Mouse (Mus musculus) myocyte (in vitro differentiated cells): ENCODE results near the gene Tln2. TPM values are rescaled to one million over a fixed set of nuclear protein-coding genes. Genes with fewer than 3 reads are reported as not detected.

Experiments used
- H3K27me3 ChIP-seq: one replicate; pipeline ENCODE4 v1.6.1; 2011; ENCODE audit not compliant: control insufficient read depth, insufficient read depth, insufficient read length
- H3K36me3 ChIP-seq: one replicate; pipeline ENCODE4 v1.6.1; 2011; ENCODE audit not compliant: control insufficient read depth, insufficient read depth
- H3K4me2 ChIP-seq: one replicate; pipeline ENCODE4 v1.6.1; 2011; ENCODE audit warnings: low read depth, control low read depth
- H3K4me3 ChIP-seq: one replicate; pipeline ENCODE4 v1.5.1; 2011; ENCODE audit warnings: mild to moderate bottlenecking, control low read depth, moderate library complexity
- H3K79me2 ChIP-seq: one replicate; pipeline ENCODE4 v1.6.1; 2011; ENCODE audit not compliant: control insufficient read depth, insufficient read depth
- H3ac ChIP-seq: one replicate; pipeline ENCODE4 v1.6.1; 2011; ENCODE audit not compliant: control insufficient read depth, insufficient read length
- CEBPB ChIP-seq: IDR thresholded peaks from 2 replicates; pipeline ENCODE4 v1.6.1; 2011; ENCODE audit warnings: mild to moderate bottlenecking, moderate library complexity; ENCODE audit not compliant: poor library complexity, insufficient read depth, severe bottlenecking
- E2F4 ChIP-seq: IDR thresholded peaks from one replicate; pipeline ENCODE4 v1.6.1; 2011; ENCODE audit warnings: mild to moderate bottlenecking, control low read depth, moderate library complexity; ENCODE audit not compliant: insufficient read depth
- MAX ChIP-seq: IDR thresholded peaks from one replicate; pipeline ENCODE4 v1.6.1; 2011; ENCODE audit warnings: low read depth, mild to moderate bottlenecking, control low read depth
- MYOD1 ChIP-seq, 3 experiments: IDR thresholded peaks; one replicate each; pipeline ENCODE4 v1.6.1; 2011; ENCODE audit warnings: control low read depth in 2 of 3, low read depth in 2 of 3, mild to moderate bottlenecking in 2 of 3, moderate library complexity in 1 of 3; ENCODE audit not compliant: insufficient read length in 2 of 3, control insufficient read depth in 1 of 3
- MYOG ChIP-seq, 3 experiments: IDR thresholded peaks; one replicate each; pipeline ENCODE4 v1.6.1; 2011; ENCODE audit warnings: control low read depth in 2 of 3, low read depth in 2 of 3, mild to moderate bottlenecking in 2 of 3; ENCODE audit not compliant: insufficient read length in 2 of 3, control insufficient read depth in 1 of 3, insufficient read depth in 1 of 3
- POLR2A ChIP-seq: IDR thresholded peaks from one replicate; pipeline ENCODE4 v1.6.1; 2011; ENCODE audit warnings: low read depth, mild to moderate bottlenecking, control low read depth, moderate library complexity; ENCODE audit not compliant: insufficient read length
- POLR2AphosphoS2 ChIP-seq: IDR thresholded peaks from one replicate; pipeline ENCODE4 v1.6.1; 2011; ENCODE audit warnings: low read depth, control low read depth; ENCODE audit not compliant: insufficient read length
- REST ChIP-seq: IDR thresholded peaks from one replicate; pipeline ENCODE4 v1.6.1; 2011; ENCODE audit warnings: mild to moderate bottlenecking, control low read depth, moderate library complexity; ENCODE audit not compliant: insufficient read depth, insufficient read length
- SRF ChIP-seq: IDR thresholded peaks from one replicate; pipeline ENCODE4 v1.6.1; 2011; ENCODE audit warnings: low read depth; ENCODE audit not compliant: control insufficient read depth, insufficient read length
- TCF12 ChIP-seq: IDR thresholded peaks from one replicate; pipeline ENCODE4 v1.6.1; 2011; ENCODE audit warnings: mild to moderate bottlenecking, control low read depth; ENCODE audit not compliant: poor library complexity, insufficient read depth, severe bottlenecking
- TCF3 ChIP-seq: IDR thresholded peaks from one replicate; pipeline ENCODE4 v1.6.1; 2011; ENCODE audit warnings: low read depth, control low read depth; ENCODE audit not compliant: insufficient read length
- USF1 ChIP-seq: IDR thresholded peaks from one replicate; pipeline ENCODE4 v1.6.1; 2011; ENCODE audit warnings: low read depth, mild to moderate bottlenecking, control low read depth, moderate library complexity
- polyA plus RNA-seq: library from polyadenylated mRNA; unstranded; fragments of >200 nt; fragmentation: generic; extraction: Trizol; gene quantifications from one replicate; pipeline ENCODE4 v1.2.1, GENCODE M21; 2012; ENCODE audit warnings: missing spikeins

Gene Tln2
- polyA plus RNA-seq, 1 experiment: 28.6 TPM

DNA sequence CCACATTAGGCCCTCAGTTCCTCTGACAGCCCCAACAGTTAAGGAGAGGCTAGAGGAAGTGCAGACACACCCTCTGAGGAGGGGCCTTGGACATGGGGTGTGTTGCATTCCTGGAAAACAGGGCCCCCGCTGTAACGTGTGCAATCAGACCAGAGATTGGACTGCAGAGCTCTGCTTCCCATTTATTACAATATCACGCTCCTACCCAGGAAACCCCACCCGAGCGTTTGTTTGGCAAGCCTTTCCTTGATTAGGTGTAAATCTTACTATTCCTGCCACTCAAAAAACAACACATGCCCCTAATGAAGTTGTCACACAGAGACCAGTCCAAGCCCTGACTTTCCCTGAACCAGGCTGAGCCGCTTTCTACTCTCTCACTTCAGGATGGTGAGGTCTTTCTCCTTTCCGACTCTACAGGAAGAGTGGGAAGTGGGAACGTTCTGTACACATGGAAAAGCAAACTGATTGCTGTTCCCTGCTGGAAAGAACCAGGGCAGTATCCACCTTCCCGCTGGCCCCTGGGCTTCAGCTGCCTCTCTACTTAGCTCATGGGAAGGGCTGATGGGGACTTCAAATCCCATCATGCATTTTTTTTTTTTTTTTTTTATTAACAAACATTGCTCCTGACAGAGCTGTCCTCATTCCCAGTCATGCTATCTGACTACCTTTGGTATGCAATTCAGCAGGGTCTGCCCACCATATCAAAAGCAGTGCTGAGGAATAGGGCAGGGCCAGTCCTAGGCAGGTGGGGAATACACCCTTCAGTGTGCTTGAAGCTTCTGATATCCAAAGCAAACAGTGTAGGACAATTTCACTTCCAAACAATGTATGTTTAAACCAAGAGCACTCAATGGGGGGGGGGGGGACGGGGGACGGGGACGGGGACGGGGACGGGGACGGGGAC is 74.1 kb downstream of the Tln2 start:
- TF ChIP-seq POLR2A (no peak), MYOD1 (IDR thresholded peaks at IDR 0.05; ENCODE audit: control insufficient read depth in 1 of 3, insufficient read length in 2 of 3, low read depth in 2 of 3) (no peak), TCF3 (no peak), TCF12 (no peak), POLR2AphosphoS2 (no peak), REST (no peak), SRF (no peak), E2F4 (no peak), USF1 (no peak), MYOG (IDR thresholded peaks at IDR 0.05; ENCODE audit: control insufficient read depth in 1 of 3, insufficient read depth in 1 of 3, insufficient read length in 2 of 3, low read depth in 2 of 3) (no peak), CEBPB (no peak), MAX (no peak)
- Histone ChIP-seq H3K4me3 (no peak overlapping the region), H3K27me3 (no peaks in the 10 kb centered on the region), H3ac (no peak overlapping the region), H3K36me3 (no peaks in the 10 kb centered on the region), H3K4me2 (no peak overlapping the region), H3K79me2 (no peaks in the 10 kb centered on the region)

DNA sequence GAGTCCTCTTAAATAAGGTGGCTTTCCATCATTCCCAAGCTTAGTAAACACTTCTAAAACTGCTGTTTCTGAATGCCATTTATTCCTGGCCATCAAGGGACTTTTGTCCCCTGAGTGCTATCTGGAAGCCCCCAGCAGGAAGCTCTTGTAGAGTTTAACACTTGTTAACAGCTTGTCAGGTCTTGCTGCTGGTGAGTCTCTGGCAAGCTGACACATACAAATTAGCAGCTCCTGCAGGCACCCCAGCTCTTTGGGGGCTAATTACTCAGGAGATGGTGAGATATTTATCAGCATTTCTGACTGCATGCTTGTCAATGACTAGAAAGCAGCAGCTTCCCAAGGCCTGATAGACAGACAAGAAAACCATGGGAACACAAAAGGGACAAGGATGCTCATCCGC is 77.2 kb downstream of the Tln2 start:
- H3K36me3 ChIP-seq: no peaks in the 10 kb centered on the region
- no peaks in the 10 kb centered on the region for H3K79me2 ChIP-seq
- no peaks in the 10 kb centered on the region for H3K27me3 ChIP-seq
- H3K4me2 ChIP-seq: no peak overlapping the region
- no peak overlapping the region for H3ac ChIP-seq
- H3K4me3 ChIP-seq: no peak overlapping the region
- TF ChIP-seq MYOG (IDR thresholded peaks at IDR 0.05; ENCODE audit: control insufficient read depth in 1 of 3, insufficient read depth in 1 of 3, insufficient read length in 2 of 3, low read depth in 2 of 3) (no peak), USF1 (no peak), TCF3 (no peak), POLR2A (no peak), E2F4 (no peak), MAX (no peak), MYOD1 (IDR thresholded peaks at IDR 0.05; ENCODE audit: control insufficient read depth in 1 of 3, insufficient read length in 2 of 3, low read depth in 2 of 3) (no peak), SRF (no peak), TCF12 (no peak), REST (no peak), POLR2AphosphoS2 (no peak), CEBPB (no peak)

DNA sequence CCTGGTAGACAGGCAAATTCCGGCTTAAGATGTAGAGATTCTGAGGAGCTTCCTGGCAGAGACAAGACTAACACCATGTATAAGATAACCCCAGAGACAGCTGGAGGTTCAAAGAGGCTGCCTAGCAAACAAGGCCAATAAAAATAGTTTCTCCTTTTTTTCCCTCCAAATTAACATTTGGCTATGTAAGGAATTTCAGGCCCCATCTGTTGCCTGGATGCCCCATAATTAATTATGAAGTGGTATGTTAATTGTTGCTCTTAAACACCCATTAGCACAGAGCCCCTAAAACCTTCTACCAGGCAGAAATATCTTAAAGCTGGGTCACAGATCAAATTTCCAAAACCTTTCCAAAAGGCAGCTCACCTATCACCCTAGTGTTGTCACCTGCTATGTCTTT is 77.7 kb downstream of the Tln2 start:
- no peak for TF ChIP-seq CEBPB
- no peak for TF ChIP-seq POLR2AphosphoS2
- Histone ChIP-seq H3K27me3 (no peaks in the 10 kb centered on the region), H3ac (no peak overlapping the region), H3K4me2 (no peak overlapping the region), H3K36me3 (no peaks in the 10 kb centered on the region), H3K79me2 (no peaks in the 10 kb centered on the region), H3K4me3 (no peak overlapping the region)

DNA sequence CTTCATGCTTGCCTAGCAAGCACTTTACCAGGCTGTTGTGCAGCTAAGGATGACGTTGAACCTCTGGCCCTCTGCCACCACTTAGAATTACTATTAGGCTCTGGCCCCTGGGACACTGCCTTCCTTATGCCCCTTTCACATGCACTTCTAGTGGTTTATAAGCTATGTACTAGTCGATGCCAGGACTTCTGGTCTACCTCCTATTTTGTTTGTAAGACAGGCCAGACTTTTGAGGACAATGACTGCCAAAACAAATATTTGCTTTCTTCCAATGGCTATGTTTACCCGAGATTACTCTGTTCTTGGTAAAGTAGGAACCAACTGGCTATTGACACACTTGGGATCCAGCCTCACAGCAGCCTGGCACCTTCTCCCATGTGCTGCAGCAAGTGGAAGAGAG is 82.1 kb downstream of the Tln2 start:
- H3K4me3 ChIP-seq: no peak overlapping the region
- no peak overlapping the region for H3K4me2 ChIP-seq
- H3K27me3 ChIP-seq: no peaks in the 10 kb centered on the region
- TF ChIP-seq REST (no peak), MYOG (IDR thresholded peaks at IDR 0.05; ENCODE audit: control insufficient read depth in 1 of 3, insufficient read depth in 1 of 3, insufficient read length in 2 of 3, low read depth in 2 of 3) (no peak), POLR2AphosphoS2 (no peak), TCF12 (no peak), MAX (no peak), SRF (no peak), TCF3 (no peak), CEBPB (no peak), POLR2A (no peak), MYOD1 (IDR thresholded peaks at IDR 0.05; ENCODE audit: control insufficient read depth in 1 of 3, insufficient read length in 2 of 3, low read depth in 2 of 3) (no peak), USF1 (no peak), E2F4 (no peak)
- H3K79me2 ChIP-seq: no peaks in the 10 kb centered on the region
- no peaks in the 10 kb centered on the region for H3K36me3 ChIP-seq
- H3ac ChIP-seq: no peak overlapping the region

DNA sequence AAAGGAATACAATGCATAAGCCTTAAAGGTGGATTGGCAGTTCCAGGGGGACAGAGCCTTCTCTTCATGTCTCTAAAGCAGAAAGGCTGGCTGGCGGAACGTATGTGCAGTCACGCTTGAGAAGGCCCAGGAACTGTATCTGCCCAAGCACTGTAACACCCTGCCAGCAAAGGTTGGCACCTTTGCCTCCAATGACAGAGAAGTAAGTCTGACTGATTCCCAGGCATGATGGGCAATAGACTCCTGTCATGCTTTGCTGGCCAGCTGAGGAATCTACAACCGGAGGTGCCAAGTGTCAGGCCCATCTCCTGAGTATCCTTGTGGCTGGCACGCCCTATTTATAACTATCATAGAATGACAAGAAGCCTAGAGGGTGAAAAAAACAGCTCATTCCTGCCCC is 83.3 kb downstream of the Tln2 start:
- Histone ChIP-seq H3K27me3 (no peaks in the 10 kb centered on the region), H3ac (no peak overlapping the region), H3K4me3 (no peak overlapping the region), H3K36me3 (no peaks in the 10 kb centered on the region), H3K4me2 (no peak overlapping the region), H3K79me2 (no peaks in the 10 kb centered on the region)
- TF ChIP-seq MYOD1 (IDR thresholded peaks at IDR 0.05; ENCODE audit: control insufficient read depth in 1 of 3, insufficient read length in 2 of 3, low read depth in 2 of 3) (no peak), SRF (no peak), CEBPB (no peak)
